Mouse (Mus musculus): ENCODE results near the gene E2f8. TPM values are rescaled to one million over a fixed set of nuclear protein-coding genes. Genes with fewer than 3 reads are reported as not detected.

The E2f8 gene
- total and polyA plus RNA-seq, 3 experiments = 8.9 to 49.4 (median 39.3) TPM

GRCm38 (mm10) chr7:48824671-48825070 lies 56.7 kb downstream of the E2f8 start:
- TF ChIP-seq MYC (IDR thresholded peaks at IDR 0.05; ENCODE audit: low read depth, low read length) (no peak), MAFK (IDR thresholded peaks at IDR 0.05; ENCODE audit: borderline replicate concordance, low read depth, low read length) (no peak), SMC3 (IDR thresholded peaks at IDR 0.05; ENCODE audit: low read depth, low read length) (no peak), EP300 (IDR thresholded peaks at IDR 0.05; ENCODE audit: low read depth in 1 of 2, low read length in 2 of 2) (no peak), GATA1 (IDR thresholded peaks at IDR 0.05; ENCODE audit: low read depth, low read length) (no peak), ZMIZ1 (IDR thresholded peaks at IDR 0.05; ENCODE audit: low read depth, low read length) (no peak), NELFE (IDR thresholded peaks at IDR 0.05; ENCODE audit: low read depth, low read length) (no peak), GABPA (IDR thresholded peaks at IDR 0.05; ENCODE audit: low read depth, low read length) (no peak), MYB (IDR thresholded peaks at IDR 0.05; ENCODE audit: low read depth, low read length) (no peak), JUND (IDR thresholded peaks at IDR 0.05; ENCODE audit: low read depth, low read length) (no peak), POLR2A (IDR thresholded peaks at IDR 0.05; ENCODE audit: control insufficient read depth in 1 of 2, insufficient read depth in 1 of 2, low read depth in 1 of 2, low read length in 2 of 2, poor library complexity in 1 of 2) (no peak), ZC3H11A (IDR thresholded peaks at IDR 0.05; ENCODE audit: low read depth, low read length) (no peak), TCF12 (IDR thresholded peaks at IDR 0.05; ENCODE audit: low read depth, low read length) (no peak), ELF1 (IDR thresholded peaks at IDR 0.05; ENCODE audit: low read depth, low read length) (no peak), ZKSCAN1 (IDR thresholded peaks at IDR 0.05; ENCODE audit: low read depth, low read length) (no peak), CTCF (IDR thresholded peaks at IDR 0.05 in 2 of 3, conservative IDR thresholded peaks at IDR 0.05 in 1 of 3; ENCODE audit: control insufficient read depth in 1 of 3, insufficient read depth in 1 of 3, low read depth in 2 of 3, low read length in 3 of 3, poor library complexity in 1 of 3, severe bottlenecking in 1 of 3) (no peak), E2F4 (IDR thresholded peaks at IDR 0.05; ENCODE audit: borderline replicate concordance, low read depth, low read length) (no peak)
- H3K79me2 ChIP-seq (ENCODE audit: control insufficient read depth, insufficient read depth, low read length, poor library complexity) = no peaks in the 10 kb centered on the region
- no peak for DNase-seq (ENCODE audit: low read depth, low spot score)
- H3K36me3 ChIP-seq (ENCODE audit: control insufficient read depth in 1 of 2, insufficient read depth in 2 of 2, low read length in 2 of 2) = peaks cover 12 to 17% of the 10 kb centered on the region in 2 experiments
- H3K27ac ChIP-seq (ENCODE audit: control insufficient read depth, low read depth, low read length) = no peak overlapping the region
- peaks cover 5 to 7% of the 10 kb centered on the region in 2 experiments for H3K4me1 ChIP-seq (ENCODE audit: control insufficient read depth in 1 of 2, insufficient read depth in 2 of 2, low read length in 2 of 2)
- no peaks in the 10 kb centered on the region for H3K9me3 ChIP-seq (replicated peaks; ENCODE audit: insufficient read depth, low read length)
- H3K9ac ChIP-seq (ENCODE audit: control insufficient read depth, low read depth, low read length, poor library complexity, severe bottlenecking) = no peak overlapping the region
- no peaks in the 10 kb centered on the region for H3K27me3 ChIP-seq (ENCODE audit: control insufficient read depth in 1 of 2, insufficient read depth in 2 of 2, low read length in 2 of 2)
- no peak overlapping the region for H3K4me3 ChIP-seq (ENCODE audit: control insufficient read depth in 1 of 2, insufficient read depth in 1 of 2, low read depth in 2 of 2, low read length in 2 of 2)

- H3K9ac ChIP-seq (ENCODE audit: control insufficient read depth, low read depth, low read length, poor library complexity, severe bottlenecking) = no peak overlapping the region
- no peaks in the 10 kb centered on the region for H3K27me3 ChIP-seq (ENCODE audit: control insufficient read depth in 1 of 2, insufficient read depth in 2 of 2, low read length in 2 of 2)
- H3K9me3 ChIP-seq (replicated peaks; ENCODE audit: insufficient read depth, low read length) = no peaks in the 10 kb centered on the region
- no peak overlapping the region for H3K4me3 ChIP-seq (ENCODE audit: control insufficient read depth in 1 of 2, insufficient read depth in 1 of 2, low read depth in 2 of 2, low read length in 2 of 2)
- no peak for DNase-seq (ENCODE audit: low read depth, low spot score)
- no peaks in the 10 kb centered on the region for H3K79me2 ChIP-seq (ENCODE audit: control insufficient read depth, insufficient read depth, low read length, poor library complexity)
- peaks cover 3 to 19% of the 10 kb centered on the region in 2 experiments for H3K36me3 ChIP-seq (ENCODE audit: control insufficient read depth in 1 of 2, insufficient read depth in 2 of 2, low read length in 2 of 2)
- TF ChIP-seq E2F4 (IDR thresholded peaks at IDR 0.05; ENCODE audit: borderline replicate concordance, low read depth, low read length) (no peak), JUND (IDR thresholded peaks at IDR 0.05; ENCODE audit: low read depth, low read length) (no peak), CHD1 (IDR thresholded peaks at IDR 0.05; ENCODE audit: low read depth, low read length) (no peak), USF1 (IDR thresholded peaks at IDR 0.05; ENCODE audit: low read depth, low read length) (no peak), TCF12 (IDR thresholded peaks at IDR 0.05; ENCODE audit: low read depth, low read length) (no peak), SMC3 (IDR thresholded peaks at IDR 0.05; ENCODE audit: low read depth, low read length) (no peak), CTCF (IDR thresholded peaks at IDR 0.05 in 2 of 3, conservative IDR thresholded peaks at IDR 0.05 in 1 of 3; ENCODE audit: control insufficient read depth in 1 of 3, insufficient read depth in 1 of 3, low read depth in 2 of 3, low read length in 3 of 3, poor library complexity in 1 of 3, severe bottlenecking in 1 of 3) (no peak), TAL1 (IDR thresholded peaks at IDR 0.05; ENCODE audit: low read length) (no peak), EP300 (IDR thresholded peaks at IDR 0.05; ENCODE audit: low read depth in 1 of 2, low read length in 2 of 2) (no peak), TBP (IDR thresholded peaks at IDR 0.05; ENCODE audit: low read depth, low read length) (no peak), NELFE (IDR thresholded peaks at IDR 0.05; ENCODE audit: low read depth, low read length) (no peak), MAZ (IDR thresholded peaks at IDR 0.05; ENCODE audit: low read depth, low read length) (no peak), GABPA (IDR thresholded peaks at IDR 0.05; ENCODE audit: low read depth, low read length) (no peak), CHD2 (IDR thresholded peaks at IDR 0.05; ENCODE audit: low read length) (no peak)
- no peaks in the 10 kb centered on the region for H3K4me1 ChIP-seq (ENCODE audit: control insufficient read depth in 1 of 2, insufficient read depth in 2 of 2, low read length in 2 of 2)
- no peak overlapping the region for H3K27ac ChIP-seq (ENCODE audit: control insufficient read depth, low read depth, low read length)
These were observed 57.8 kb downstream of the E2f8 start for GRCm38 (mm10) chr7:48823621-48824020.

All from MEL (cell line).